Mouse (Mus musculus) ES-Bruce4 (cell line): ENCODE measurements around the gene Dgkd.

Source experiments
- CTCF ChIP-seq: IDR thresholded peaks from one replicate; pipeline ENCODE4 v1.8.1; 2011; ENCODE audit warnings: low read depth, low read length
- POLR2A ChIP-seq: IDR thresholded peaks from one replicate; pipeline ENCODE4 v1.8.1; 2011; ENCODE audit warnings: low read length; ENCODE audit not compliant: insufficient read depth

DNA sequence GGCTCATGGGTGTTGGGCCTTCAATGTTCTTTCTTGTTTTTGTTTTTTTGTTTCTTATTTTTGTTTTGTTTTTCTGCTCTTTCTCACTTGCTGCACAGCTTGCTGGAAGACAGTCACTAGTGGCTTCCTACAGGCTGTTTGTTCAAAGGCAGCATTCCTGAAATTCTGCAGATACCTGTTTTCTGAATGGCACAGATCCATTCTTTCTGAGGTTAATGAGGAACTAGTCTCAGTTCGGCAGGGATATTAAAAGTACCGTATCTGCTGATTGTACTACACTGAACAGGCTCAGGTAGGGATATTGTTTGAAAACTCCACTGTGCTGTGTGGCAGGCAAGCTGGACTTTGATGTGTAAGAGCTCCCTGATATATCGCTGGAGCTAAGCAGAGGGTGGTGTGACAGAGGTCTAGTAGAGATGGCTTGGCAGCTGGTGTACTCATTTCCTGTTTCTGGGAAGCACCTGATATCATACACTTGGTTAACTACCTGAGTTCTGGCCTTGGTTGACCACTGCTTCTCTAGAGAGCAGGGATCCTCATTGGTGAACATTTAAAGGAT lies 67.0 kb downstream of the Dgkd start:
- TF ChIP-seq POLR2A (no peak), CTCF (no peak)
